Mouse (Mus musculus): ENCODE measurements at regions not wholly inside any gene's neighbourhood (a gene's known extent, or its start where the extent isn't known, plus 50 kb on each side); places are given as distances from the start of the nearest gene placed in this dataset.

- Histone ChIP-seq H3K4me1 (ENCODE audit: control insufficient read depth, insufficient read depth, low read length) (peaks cover 17% of the 10 kb centered on the region), H3K27ac (ENCODE audit: insufficient read depth, low read depth, low read length) (no peak overlapping the region), H3K4me3 (ENCODE audit: insufficient read depth, low read depth, low read length) (no peak overlapping the region), H3K36me3 (ENCODE audit: control insufficient read depth, insufficient read depth, low read length) (no peaks in the 10 kb centered on the region), H3K27me3 (replicated peaks; ENCODE audit: control insufficient read depth, insufficient read depth, low read length) (no peaks in the 10 kb centered on the region)
- TF ChIP-seq CTCF (conservative IDR thresholded peaks at IDR 0.05; ENCODE audit: insufficient read depth, insufficient read length, low read depth, low read length): no peak
- TF ChIP-seq POLR2A (IDR thresholded peaks at IDR 0.05; ENCODE audit: low read depth, low read length): no peak
- WGBS: 52% methylated on average over 8 of the region's 8 CpGs
- peak; percentile 70 for DNase-seq
Observed at GRCm38 (mm10) chr16:30173953-30174874, 93.1 kb downstream of the Cpn2 start.

DNA sequence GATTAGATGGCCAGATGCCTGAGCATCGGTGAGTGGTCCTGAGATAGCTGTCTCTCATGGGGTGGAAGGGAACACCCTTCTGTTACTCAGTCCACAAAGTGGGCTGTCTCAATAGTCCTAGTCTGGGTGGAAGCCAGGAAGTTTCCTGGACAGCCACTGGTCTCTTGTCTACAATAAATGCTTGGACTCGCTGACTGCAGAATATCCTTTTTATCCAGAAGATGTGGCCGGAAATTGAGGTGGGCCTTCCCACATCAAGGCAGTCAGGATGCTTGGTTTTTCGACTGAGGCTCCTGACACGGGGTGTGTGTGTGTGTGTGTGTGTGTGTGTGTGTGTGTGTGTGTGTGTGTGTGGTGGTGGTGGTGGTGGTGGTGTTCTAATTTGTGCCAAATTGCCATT is 91.0 kb downstream of the Cpn2 start:
- WGBS: 68% methylated on average over 5 of the region's 5 CpGs
- Histone ChIP-seq H3K4me1 (ENCODE audit: control insufficient read depth, insufficient read depth, low read length) (peaks cover 22% of the 10 kb centered on the region), H3K4me3 (ENCODE audit: insufficient read depth, low read depth, low read length) (no peak overlapping the region), H3K27me3 (replicated peaks; ENCODE audit: control insufficient read depth, insufficient read depth, low read length) (no peaks in the 10 kb centered on the region), H3K27ac (ENCODE audit: insufficient read depth, low read depth, low read length) (no peak overlapping the region; the same call in 1 of the 2 replicates), H3K36me3 (ENCODE audit: control insufficient read depth, insufficient read depth, low read length) (no peaks in the 10 kb centered on the region)
- peak; percentile 70 for DNase-seq
- no peak for TF ChIP-seq CTCF (conservative IDR thresholded peaks at IDR 0.05; ENCODE audit: insufficient read depth, insufficient read length, low read depth, low read length)
- TF ChIP-seq POLR2A (IDR thresholded peaks at IDR 0.05; ENCODE audit: low read depth, low read length): no peak

GRCm38 (mm10) chr16:30177769-30178168 is 89.5 kb downstream of the Cpn2 start:
- no peak for TF ChIP-seq CTCF (conservative IDR thresholded peaks at IDR 0.05; ENCODE audit: insufficient read depth, insufficient read length, low read depth, low read length)
- TF ChIP-seq POLR2A (IDR thresholded peaks at IDR 0.05; ENCODE audit: low read depth, low read length): no peak
- no peak for DNase-seq
- WGBS: 89% methylated on average over 7 of the region's 7 CpGs
- H3K4me3 ChIP-seq (ENCODE audit: insufficient read depth, low read depth, low read length): no peak overlapping the region
- peak overlapping the region; percentile 21; the same call in 1 of the 2 replicates for H3K27ac ChIP-seq (ENCODE audit: insufficient read depth, low read depth, low read length)
- no peaks in the 10 kb centered on the region for H3K27me3 ChIP-seq (replicated peaks; ENCODE audit: control insufficient read depth, insufficient read depth, low read length)
- no peaks in the 10 kb centered on the region for H3K36me3 ChIP-seq (ENCODE audit: control insufficient read depth, insufficient read depth, low read length)
- H3K4me1 ChIP-seq (ENCODE audit: control insufficient read depth, insufficient read depth, low read length): peaks cover 15% of the 10 kb centered on the region

DNA sequence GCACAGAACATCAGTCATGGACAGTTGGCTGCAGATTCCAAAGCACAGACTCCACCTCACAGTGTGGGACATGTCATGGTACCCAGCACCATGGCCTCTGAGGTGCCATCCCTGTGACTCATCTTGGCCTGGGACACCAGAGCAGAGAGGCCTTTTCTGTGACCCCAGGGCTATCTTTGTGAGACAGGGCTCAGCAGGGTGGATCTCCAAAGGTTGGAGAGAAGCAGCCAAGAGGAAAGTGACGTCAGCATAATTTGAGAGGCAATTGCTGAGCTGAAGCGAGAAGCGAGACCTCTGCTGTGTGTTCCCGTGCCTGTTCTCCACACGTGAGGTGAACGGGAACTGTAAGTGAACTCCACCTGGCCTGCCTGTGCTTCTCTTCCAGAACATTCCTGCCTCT is 88.7 kb downstream of the Cpn2 start:
- H3K4me3 ChIP-seq (ENCODE audit: insufficient read depth, low read depth, low read length): no peak overlapping the region
- 45% methylated on average over 6 of the region's 6 CpGs for WGBS
- H3K27me3 ChIP-seq (replicated peaks; ENCODE audit: control insufficient read depth, insufficient read depth, low read length): no peaks in the 10 kb centered on the region
- peaks cover 15% of the 10 kb centered on the region for H3K4me1 ChIP-seq (ENCODE audit: control insufficient read depth, insufficient read depth, low read length)
- TF ChIP-seq CTCF (conservative IDR thresholded peaks at IDR 0.05; ENCODE audit: insufficient read depth, insufficient read length, low read depth, low read length): no peak
- TF ChIP-seq POLR2A (IDR thresholded peaks at IDR 0.05; ENCODE audit: low read depth, low read length): no peak
- no peaks in the 10 kb centered on the region for H3K36me3 ChIP-seq (ENCODE audit: control insufficient read depth, insufficient read depth, low read length)
- DNase-seq: no peak
- no peak overlapping the region for H3K27ac ChIP-seq (ENCODE audit: insufficient read depth, low read depth, low read length)

- TF ChIP-seq POLR2A (IDR thresholded peaks at IDR 0.05; ENCODE audit: low read depth, low read length) (no peak), CTCF (conservative IDR thresholded peaks at IDR 0.05; ENCODE audit: insufficient read depth, insufficient read length, low read depth, low read length) (no peak)
- Histone ChIP-seq H3K4me1 (ENCODE audit: control insufficient read depth, insufficient read depth, low read length) (peaks cover 8% of the 10 kb centered on the region; the same call in 1 of the 2 replicates), H3K4me3 (ENCODE audit: insufficient read depth, low read depth, low read length) (no peak overlapping the region), H3K27ac (ENCODE audit: insufficient read depth, low read depth, low read length) (no peak overlapping the region), H3K36me3 (ENCODE audit: control insufficient read depth, insufficient read depth, low read length) (no peaks in the 10 kb centered on the region), H3K27me3 (replicated peaks; ENCODE audit: control insufficient read depth, insufficient read depth, low read length) (no peaks in the 10 kb centered on the region)
- no peak for DNase-seq
- WGBS: 86% methylated on average over 5 of the region's 5 CpGs
Observed at GRCm38 (mm10) chr16:30179504-30179976, 87.8 kb downstream of the Cpn2 start.

GRCm38 (mm10) chr16:30181116-30181515 is 86.2 kb downstream of the Cpn2 start:
- Histone ChIP-seq H3K27me3 (replicated peaks; ENCODE audit: control insufficient read depth, insufficient read depth, low read length) (no peaks in the 10 kb centered on the region), H3K27ac (ENCODE audit: insufficient read depth, low read depth, low read length) (no peak overlapping the region), H3K36me3 (ENCODE audit: control insufficient read depth, insufficient read depth, low read length) (no peaks in the 10 kb centered on the region), H3K4me1 (ENCODE audit: control insufficient read depth, insufficient read depth, low read length) (peaks cover 8% of the 10 kb centered on the region; the same call in 1 of the 2 replicates), H3K4me3 (ENCODE audit: insufficient read depth, low read depth, low read length) (no peak overlapping the region)
- DNase-seq: no peak
- WGBS: 70% methylated on average over 8 of the region's 8 CpGs
- TF ChIP-seq POLR2A (IDR thresholded peaks at IDR 0.05; ENCODE audit: low read depth, low read length) (no peak), CTCF (conservative IDR thresholded peaks at IDR 0.05; ENCODE audit: insufficient read depth, insufficient read length, low read depth, low read length) (no peak)

DNA sequence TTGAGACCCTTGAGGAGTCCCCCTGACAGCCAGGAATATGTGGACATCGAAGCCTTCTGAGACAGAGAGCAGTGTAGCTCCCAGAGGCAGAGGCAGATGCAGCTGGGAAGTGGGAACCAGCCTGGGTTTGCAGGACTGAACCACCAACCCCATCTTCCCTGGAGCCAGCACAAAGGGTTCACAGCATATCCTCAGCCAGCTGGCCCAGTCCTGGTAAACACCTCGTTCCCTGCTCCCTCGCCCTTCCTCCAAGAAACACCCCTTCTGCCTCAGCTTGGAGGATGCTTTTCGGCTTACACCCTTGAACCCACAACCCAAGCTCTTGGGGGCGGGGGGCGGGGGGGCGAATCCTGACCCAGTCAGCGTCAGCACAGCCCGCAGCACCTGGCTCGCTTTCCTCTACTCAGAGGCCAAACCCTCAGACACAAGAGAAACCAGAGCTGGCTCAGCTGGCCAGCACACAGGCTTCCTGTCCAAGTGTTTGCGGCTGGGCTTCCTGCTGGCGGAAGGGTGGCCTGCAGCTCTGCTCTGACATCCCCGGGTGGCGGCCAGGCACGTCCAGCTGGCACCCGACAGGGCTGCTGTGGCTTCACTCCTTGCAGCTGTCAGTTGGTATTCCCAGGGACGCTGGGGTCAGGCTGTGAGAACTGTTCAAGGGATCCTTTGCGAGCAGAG is 82.6 kb downstream of the Cpn2 start:
- DNase-seq: peak; percentile 91
- H3K27me3 ChIP-seq (replicated peaks; ENCODE audit: control insufficient read depth, insufficient read depth, low read length): no peaks in the 10 kb centered on the region
- H3K4me3 ChIP-seq (ENCODE audit: insufficient read depth, low read depth, low read length): no peak overlapping the region
- no peak for TF ChIP-seq POLR2A (IDR thresholded peaks at IDR 0.05; ENCODE audit: low read depth, low read length)
- 0 out of 2 replicates have a peak, but pooled peaks have one; percentile 19 for TF ChIP-seq CTCF (conservative IDR thresholded peaks at IDR 0.05; ENCODE audit: insufficient read depth, insufficient read length, low read depth, low read length)
- H3K4me1 ChIP-seq (ENCODE audit: control insufficient read depth, insufficient read depth, low read length): peaks cover 29% of the 10 kb centered on the region
- no peaks in the 10 kb centered on the region for H3K36me3 ChIP-seq (ENCODE audit: control insufficient read depth, insufficient read depth, low read length)
- 24% methylated on average over 18 of the region's 18 CpGs for WGBS
- H3K27ac ChIP-seq (ENCODE audit: insufficient read depth, low read depth, low read length): peak overlapping the region; percentile 81

All from kidney, adult 2 months (tissue).